Comparison of ENCODE assay signal across 8 mouse cellular contexts in the genomic region with DNA sequence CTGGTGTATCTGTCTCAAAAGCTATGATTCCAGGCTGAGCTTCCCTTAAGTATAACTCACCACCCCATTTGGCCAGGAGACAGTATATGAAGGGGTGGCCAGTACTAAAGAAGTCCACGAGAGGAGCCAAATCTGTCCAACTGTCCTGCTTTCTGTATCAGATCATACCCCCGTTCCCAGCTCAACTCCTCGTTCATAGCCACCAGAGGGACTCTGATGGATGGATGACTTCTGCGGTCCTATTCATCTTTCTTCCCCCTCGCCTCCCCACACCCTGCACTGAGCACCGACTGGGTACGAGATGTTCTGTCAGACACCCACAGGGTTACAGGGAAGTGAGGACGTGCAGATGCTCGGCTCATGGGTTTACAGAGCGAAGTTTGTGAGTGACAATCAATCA.
DNase-seq lines count a peak whose midpoint lies in the region; ATAC-seq lines count a peak whose summit lies in the region.

No protein-coding gene starts in this region.

- no peak for DNase-seq in heart, adult 9 months (ENCODE audit: low spot score in 2 of 2)
- DNase-seq in lung, postnatal 14 days: peak; percentile 40
- DNase-seq in cerebellum, adult 8-10 months: no peak
- no peak for DNase-seq in cerebellum, adult 11 months
- no peak for DNase-seq in spleen, adult 18-20 months

- no peaks in the 10 kb centered on the region for H3K36me3 ChIP-seq in heart, embryonic 11.5 days (ENCODE audit: control insufficient read depth, insufficient read depth, low read length)
- H3K36me3 ChIP-seq in hindbrain, embryonic 15.5 days: no peaks in the 10 kb centered on the region

- peaks cover 22% of the 10 kb centered on the region for H3K4me1 ChIP-seq in heart, embryonic 11.5 days (ENCODE audit: control insufficient read depth, insufficient read depth, low read length)
- peaks cover 28% of the 10 kb centered on the region for H3K4me1 ChIP-seq in hindbrain, embryonic 15.5 days (replicated peaks)

- 30% methylated on average over 10 of the region's 10 CpGs for WGBS in heart, embryonic 11.5 days (ENCODE audit: insufficient replicate concordance)
- 47% methylated on average over 10 of the region's 10 CpGs for WGBS in hindbrain, embryonic 15.5 days

- H3K27ac ChIP-seq in heart, embryonic 11.5 days (ENCODE audit: low read depth, low read length): no peak overlapping the region
- H3K27ac ChIP-seq in hindbrain, embryonic 15.5 days (replicated peaks): no peak overlapping the region; the same call in 1 of the 2 replicates

- H3K4me2 ChIP-seq in heart, embryonic 11.5 days: peak overlapping the region; percentile 54
- peak overlapping the region; percentile 19 for H3K4me2 ChIP-seq in hindbrain, embryonic 15.5 days

- no peaks in the 10 kb centered on the region for H3K27me3 ChIP-seq in heart, embryonic 11.5 days (ENCODE audit: control insufficient read depth, insufficient read depth, low read length)
- no peaks in the 10 kb centered on the region for H3K27me3 ChIP-seq in hindbrain, embryonic 15.5 days

- H3K4me3 ChIP-seq in heart, embryonic 11.5 days (ENCODE audit: low read depth, low read length): peak overlapping the region; percentile 3
- H3K4me3 ChIP-seq in hindbrain, embryonic 15.5 days: no peak overlapping the region

- H3K9ac ChIP-seq in heart, embryonic 11.5 days (ENCODE audit: low read depth, low read length): peak overlapping the region; percentile 31; the same call in 1 of the 2 replicates
- no peak overlapping the region for H3K9ac ChIP-seq in hindbrain, embryonic 15.5 days

- no peak for ATAC-seq in heart, embryonic 11.5 days (replicated peaks; ENCODE audit: insufficient number of reproducible peaks, low FRiP score, low TSS enrichment)
- ATAC-seq in activated CD4-positive, CD25-positive, alpha-beta regulatory T cell, adult 4 months: peak; percentile 19
- peak; percentile 50; the same call in 1 of the 2 replicates for ATAC-seq in hindbrain, embryonic 15.5 days (ENCODE audit: low FRiP score, low read depth)

- no peaks in the 10 kb centered on the region for H3K9me3 ChIP-seq in heart, embryonic 11.5 days (replicated peaks; ENCODE audit: control insufficient read depth, low read length)
- no peaks in the 10 kb centered on the region for H3K9me3 ChIP-seq in hindbrain, embryonic 15.5 days
